Mouse (Mus musculus) layer of hippocampus, adult 18-20 months (tissue): ENCODE measurements at regions not wholly inside any gene's neighbourhood (a gene's known extent, or its start where the extent isn't known, plus 50 kb on each side); places are given as distances from the start of the nearest gene placed in this dataset.

Source experiments
- DNase-seq, 2 experiments: peaks; one replicate each; pipeline ENCODE4 v3.0.0; 2022; ENCODE audit warnings: low spot score in 2 of 2

- no peak for DNase-seq
Observed at GRCm38 (mm10) chr2:166408806-166409205, 253.3 kb upstream of the Sulf2 start.

- no peak for DNase-seq
Observed at GRCm38 (mm10) chr2:166408009-166408408, 252.5 kb upstream of the Sulf2 start.

DNA sequence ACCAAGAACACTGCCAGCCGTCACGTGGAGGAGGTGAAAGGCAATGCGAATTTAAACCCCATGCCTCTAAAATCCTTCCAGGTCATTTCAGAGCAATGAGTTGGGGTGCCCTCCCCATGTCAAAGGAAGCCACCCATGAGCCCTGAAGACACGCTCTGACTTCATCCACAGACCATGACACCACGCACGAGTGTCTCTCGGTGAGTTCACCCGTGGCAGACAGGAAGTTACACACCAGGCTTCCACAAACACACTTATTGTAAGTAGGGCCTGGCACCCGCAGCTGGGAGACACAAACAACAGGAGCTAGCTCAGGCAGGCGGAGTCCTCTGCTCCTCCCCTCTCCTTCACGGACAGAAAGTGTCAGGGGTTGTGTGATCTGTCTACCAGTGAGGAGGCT lies 251.4 kb upstream of the Sulf2 start:
- DNase-seq = no peak

DNA sequence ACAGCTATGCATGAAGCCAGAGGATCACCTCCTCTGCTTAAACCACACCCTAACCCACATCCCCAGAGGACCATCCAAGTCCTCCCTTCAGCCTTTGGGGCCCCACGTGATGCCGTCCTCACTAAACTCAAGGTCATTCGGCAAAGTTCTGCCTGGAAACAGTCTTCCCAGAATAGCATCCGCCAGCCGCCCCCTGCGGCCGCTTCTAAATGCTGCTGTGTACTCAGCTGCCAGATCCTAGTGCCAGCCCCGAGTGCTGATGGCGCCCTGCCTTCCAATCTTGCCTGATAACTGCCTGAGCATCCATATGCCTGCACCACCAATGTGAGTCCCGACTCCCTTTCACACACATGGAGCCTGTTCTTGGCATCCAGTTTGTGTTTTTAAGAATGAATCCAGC lies 247.9 kb upstream of the Sulf2 start:
- DNase-seq = peak; percentile 32 to 70

GRCm38 (mm10) chr2:166401860-166402259 lies 246.4 kb upstream of the Sulf2 start:
- DNase-seq = no peak

GRCm38 (mm10) chr2:166400304-166400703 lies 244.8 kb upstream of the Sulf2 start:
- DNase-seq = no peak

- DNase-seq = no peak
Observed at GRCm38 (mm10) chr2:166399140-166399830, 243.8 kb upstream of the Sulf2 start.

DNA sequence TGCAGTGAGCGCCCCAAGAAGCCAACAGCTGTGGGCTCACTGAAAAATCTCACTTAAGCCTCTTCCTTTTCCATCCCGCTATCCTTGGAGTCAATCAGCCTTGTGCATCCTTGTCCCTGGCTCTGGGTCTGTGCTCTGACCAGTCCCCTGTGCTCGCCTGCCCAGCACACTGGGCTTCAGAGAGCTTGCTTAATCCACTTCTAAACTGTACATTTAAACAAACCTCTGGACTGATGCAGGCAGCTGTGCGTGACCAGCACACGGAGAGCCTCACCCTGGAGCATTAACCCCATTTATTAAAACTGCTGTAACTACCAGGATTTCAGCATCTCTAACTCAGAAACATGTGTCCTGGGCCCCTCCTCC lies 243.3 kb upstream of the Sulf2 start:
- no peak for DNase-seq

DNA sequence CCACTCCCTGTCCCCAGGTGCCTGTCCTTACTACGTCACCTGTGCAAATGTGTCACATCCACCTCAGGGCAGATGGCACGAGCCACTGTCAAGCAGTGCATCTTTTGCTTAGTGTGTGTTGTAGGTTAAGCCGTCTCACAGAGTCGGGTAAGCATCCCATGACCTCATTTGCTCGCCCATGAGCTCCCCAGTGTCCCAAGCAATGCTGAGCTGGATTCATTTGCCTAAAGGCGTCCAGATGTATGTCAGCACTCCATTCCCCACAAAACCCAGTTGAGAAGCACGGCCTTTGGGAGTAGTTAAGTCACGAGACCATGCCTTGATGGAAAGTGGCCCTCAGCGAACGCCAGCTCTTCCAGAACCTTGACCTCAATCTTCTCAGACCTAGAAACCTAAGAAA lies 242.7 kb upstream of the Sulf2 start:
- no peak for DNase-seq

DNA sequence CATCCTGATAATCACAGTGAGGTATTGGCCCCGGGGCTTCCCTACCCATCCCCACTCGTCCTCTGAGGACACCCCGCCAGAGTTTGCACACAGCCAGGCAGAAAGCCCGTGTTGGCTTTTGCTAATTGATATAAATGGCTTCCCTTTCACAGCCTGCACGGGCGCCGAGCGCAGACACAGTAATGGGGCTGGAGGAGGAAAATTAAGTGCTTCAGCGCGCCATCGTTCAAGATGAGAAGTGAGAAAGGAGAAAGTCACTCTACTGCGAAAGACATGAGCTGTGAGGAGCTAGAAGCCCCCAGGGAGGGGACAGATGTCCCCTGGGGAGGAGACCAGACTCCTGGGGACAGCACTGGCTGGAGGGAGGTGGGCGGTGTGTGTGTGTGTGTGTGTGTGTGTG lies 239.2 kb upstream of the Sulf2 start:
- DNase-seq = no peak

DNA sequence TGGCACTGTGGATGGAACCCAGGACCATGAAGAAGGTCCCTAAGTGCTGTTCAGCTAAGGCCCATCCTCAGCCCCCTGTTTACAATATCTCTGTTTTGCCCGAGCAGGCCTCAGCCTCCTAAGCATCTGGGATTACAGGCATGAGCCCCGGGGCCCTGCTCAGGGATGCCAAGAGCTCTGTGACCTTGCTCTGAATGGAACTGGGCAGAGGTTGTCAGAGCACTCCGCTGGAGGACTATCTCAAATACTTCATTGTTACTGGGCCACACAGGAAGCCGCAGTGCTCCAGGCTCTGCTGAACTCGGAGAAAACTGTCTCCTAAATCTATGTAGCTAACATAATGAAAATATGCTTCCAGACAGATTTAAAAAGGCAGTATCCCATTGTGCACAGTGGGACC lies 235.7 kb upstream of the Sulf2 start:
- no peak for DNase-seq

GRCm38 (mm10) chr2:166388050-166388449 lies 232.6 kb upstream of the Sulf2 start:
- DNase-seq = no peak

DNA sequence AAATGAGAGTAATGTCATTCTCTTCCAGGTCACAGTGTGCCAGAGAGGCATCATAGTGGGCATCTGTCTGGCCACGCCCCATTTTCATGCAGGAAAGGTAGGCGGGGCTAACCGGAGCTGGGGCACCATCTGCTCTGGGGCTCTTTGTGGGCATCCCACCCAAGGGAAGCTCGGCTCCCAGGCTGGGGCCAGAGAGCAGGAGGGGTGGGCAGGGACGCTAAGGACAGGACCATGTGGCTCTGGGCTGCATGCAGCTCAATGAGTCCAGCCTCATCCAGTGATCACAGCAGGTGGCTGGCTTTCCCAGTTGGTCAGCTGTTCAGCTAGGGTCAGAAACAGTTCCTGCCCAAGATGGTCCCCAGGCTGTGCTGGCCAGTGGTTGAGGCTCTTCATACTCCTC lies 231.4 kb upstream of the Sulf2 start:
- no peak for DNase-seq

DNA sequence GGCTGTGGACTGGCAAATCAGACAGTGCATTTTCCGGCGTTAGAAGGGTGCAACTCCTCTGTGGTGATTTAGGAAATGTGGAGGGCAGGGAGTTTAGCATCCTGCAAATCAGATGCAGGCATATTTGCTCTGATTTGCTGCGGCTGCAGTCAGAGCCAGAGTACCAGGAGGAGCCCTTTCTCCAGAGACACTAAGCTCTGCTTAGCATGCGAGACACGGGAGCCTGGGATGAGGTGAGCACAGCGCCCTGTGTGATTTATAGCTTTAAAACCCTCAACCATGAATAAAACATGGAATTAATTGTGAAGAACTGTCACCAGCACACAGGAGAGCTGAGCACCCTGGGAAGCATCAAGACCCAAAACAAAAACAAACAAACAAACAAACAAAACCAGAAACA lies 229.1 kb upstream of the Sulf2 start:
- no peak for DNase-seq

DNA sequence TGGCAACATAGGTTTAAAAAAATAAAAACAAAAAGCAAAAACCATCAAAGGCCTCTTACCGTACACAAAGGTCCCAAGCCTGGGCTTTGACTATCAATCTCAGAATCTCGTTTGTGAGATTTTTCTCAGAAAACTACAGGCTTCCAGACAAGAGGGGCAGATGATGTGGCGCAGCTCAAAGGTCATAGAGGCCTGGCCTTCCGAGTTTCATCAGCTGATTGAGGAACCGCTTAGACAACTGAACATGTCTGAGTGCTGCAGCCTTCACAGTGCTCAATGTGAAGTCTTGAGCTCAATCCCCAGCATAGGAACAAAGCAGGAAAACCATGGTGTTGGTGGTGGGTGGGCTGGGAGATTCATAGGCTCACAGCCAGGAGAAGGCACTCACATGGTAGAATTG lies 227.9 kb upstream of the Sulf2 start:
- DNase-seq = no peak

DNA sequence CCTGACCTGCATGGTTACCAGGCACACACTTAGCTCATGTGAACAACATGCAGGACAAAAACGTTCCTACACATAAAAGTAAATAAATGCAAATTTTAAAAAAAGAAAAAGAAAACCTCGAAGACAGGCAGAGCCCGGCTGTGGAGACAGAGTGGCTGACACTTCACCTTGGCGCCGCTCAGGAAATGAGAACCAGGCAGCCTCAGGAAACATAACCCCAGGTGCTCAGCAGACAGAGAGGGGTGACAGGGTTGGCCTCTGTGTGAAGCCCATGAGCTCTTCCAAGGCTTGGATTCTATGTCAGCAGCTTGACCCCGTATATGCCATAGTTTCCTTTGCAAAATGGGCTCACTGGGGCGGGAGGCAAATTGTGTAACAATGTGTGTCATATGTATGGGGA lies 226.7 kb upstream of the Sulf2 start:
- DNase-seq = no peak

DNA sequence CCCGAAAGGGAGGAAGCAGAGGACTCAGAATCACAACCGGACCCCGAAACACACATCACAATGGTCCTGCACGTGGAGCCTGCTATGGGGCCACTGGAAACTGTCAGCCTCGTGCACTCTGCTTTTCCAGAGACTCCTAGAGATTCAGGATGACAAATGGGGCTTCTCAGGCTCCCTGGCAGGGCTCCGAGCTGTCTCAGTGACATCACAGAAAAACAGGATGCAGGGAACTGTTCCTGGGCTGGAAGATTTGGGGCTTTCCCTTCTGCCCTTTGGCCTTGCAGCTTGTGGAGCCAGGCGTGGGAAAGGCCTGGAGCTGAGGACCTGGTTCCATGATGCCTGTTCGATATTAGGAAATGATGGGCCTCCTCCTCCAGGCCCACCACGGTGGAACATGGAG lies 225.4 kb upstream of the Sulf2 start:
- no peak for DNase-seq

DNA sequence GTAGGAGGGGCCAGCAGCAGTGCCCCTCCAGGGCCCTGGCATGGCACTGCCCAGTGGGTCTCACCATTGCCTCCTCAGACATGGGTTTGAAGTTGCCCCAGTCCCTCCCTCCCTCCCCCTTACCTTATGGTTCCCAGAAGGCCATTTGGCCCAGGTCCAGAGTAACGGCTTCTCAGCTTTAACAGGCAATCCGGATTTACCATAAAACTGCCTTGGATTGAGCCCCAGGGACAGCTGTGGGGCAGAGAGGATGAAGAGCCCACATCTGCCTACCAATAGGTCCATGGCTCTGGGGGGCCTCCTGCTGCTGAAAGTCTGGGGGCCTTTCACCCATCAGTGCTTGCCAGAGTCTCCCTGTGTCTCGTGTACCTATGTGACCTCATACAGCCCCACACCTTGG lies 222.9 kb upstream of the Sulf2 start:
- DNase-seq = no peak

GRCm38 (mm10) chr2:166377329-166377728 lies 221.9 kb upstream of the Sulf2 start:
- no peak for DNase-seq

GRCm38 (mm10) chr2:166375639-166376038 lies 220.2 kb upstream of the Sulf2 start:
- peak in 1 of 2 experiments; percentile 47 for DNase-seq

DNA sequence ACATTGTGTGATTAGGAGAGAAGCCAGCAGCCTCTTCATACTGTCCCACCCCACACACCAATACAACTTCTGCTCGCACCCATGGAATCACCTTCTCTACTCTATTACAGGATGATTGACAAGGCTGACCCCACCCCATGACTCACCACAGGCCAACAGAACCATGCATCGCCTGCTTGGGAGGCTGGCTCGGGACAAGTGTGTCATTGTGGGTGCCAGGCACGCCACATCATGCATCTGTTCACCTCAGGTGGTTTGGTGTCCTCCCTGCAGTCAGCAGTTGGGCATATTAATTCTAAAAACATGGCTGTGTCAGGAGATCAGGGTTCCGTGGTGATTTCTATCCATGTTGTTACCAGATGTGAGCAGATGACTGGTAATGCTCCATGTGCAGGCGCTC lies 215.3 kb upstream of the Sulf2 start:
- DNase-seq = no peak

DNA sequence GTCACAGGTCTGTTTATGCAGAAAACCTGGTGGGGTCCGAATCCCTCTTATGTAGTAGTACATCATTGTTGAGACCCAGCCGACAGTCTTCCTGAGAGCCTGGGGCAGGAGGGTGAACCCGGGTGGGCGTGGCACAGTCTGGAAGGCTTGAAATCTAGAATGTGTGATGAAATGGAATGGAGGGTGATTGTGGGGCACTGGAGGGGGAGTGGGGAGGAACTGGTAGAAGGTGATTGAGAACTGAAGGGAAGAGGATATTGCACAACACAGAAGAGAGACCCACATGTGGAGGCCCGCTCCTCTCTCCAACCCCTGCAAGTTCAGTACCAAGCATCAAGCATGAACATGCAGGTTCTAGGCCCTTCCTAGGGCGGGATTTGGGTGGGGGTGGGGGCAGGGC lies 206.2 kb upstream of the Sulf2 start:
- DNase-seq = no peak

DNA sequence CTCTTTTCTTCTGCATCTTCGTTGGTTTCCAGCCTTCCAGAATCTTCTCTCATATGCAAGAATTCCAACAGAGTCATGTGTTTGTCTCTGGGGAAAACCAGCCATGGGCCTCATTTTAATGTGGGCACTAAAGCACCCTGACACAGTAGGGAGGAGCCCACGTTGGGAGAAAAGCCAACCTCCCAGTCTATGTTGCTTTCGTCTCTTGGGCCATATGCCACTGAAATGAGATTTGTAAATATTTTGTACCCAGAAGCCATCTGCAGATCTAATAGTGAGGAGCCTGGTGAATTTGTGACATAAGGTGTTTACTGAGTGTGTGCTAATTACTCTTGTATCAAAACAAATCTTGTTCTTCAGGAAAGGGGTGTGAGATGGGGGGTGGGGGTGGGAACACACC lies 205.3 kb upstream of the Sulf2 start:
- peak; percentile 50 to 78 for DNase-seq

DNA sequence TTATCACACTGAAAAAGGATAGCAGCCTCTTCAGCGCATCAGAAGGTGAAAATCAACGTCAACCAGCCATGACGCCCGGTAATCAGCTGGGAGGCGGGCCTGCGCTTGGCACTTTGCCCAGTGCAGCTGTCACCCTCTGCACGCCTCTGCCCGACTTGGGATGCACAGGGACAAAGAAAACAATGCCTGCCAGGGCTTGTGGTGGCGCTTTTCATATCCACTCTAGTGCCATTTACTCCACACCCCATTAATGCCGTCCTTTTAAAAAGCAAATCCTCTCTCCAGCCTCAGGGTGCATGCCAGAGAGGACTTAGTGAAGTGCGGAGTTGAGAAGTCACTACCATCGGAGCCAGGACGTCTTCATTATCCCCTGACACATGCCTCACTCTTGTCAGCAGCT lies 204.5 kb upstream of the Sulf2 start:
- peak in 1 of 2 experiments; percentile 42 for DNase-seq
